Mouse (Mus musculus) liver, adult 2 months (tissue): ENCODE data around the gene Sv2c.

ENCODE experiments used
- CTCF ChIP-seq: fragments of 200-500 bp; IDR thresholded peaks from 2 replicates; pipeline ENCODE4 v1.5.1; 2011; ENCODE audit warnings: low read depth, low read length, control low read depth
- POLR2A ChIP-seq: fragments of 200-500 bp; IDR thresholded peaks from 2 replicates; pipeline ENCODE4 v1.6.1; 2011; ENCODE audit warnings: low read length, control low read depth; ENCODE audit not compliant: insufficient read depth; ENCODE audit errors: extremely low read depth

DNA sequence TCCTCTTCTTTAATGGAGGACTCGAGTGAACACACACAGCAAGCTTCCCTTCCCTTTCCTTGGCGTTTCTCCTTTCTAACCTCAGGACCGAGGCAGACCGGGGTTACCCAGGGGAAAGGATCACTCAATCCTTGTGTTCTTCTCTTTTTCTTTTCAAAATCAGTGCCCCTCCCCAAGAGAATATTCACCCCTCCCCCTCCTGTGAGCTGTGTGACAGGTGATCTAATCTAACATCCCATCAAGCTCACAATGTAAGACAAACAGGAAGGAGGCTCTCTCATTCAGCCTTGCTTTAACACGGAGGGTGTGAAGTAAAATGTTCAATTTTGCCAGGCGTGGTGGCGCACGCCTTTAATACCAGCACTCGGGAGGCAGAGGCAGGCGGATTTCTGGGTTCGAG is 158.3 kb downstream of the Sv2c start:
- TF ChIP-seq CTCF: no peak
- no peak for TF ChIP-seq POLR2A
